Mouse (Mus musculus): ENCODE measurements around the gene Tmcc3.

GRCm38 (mm10) chr10:94433901-94434300 is 122.2 kb downstream of the Tmcc3 start:
- TF ChIP-seq CTCF (conservative IDR thresholded peaks at IDR 0.05; ENCODE audit: low read length) (no peak), NANOG (IDR thresholded peaks at IDR 0.05; ENCODE audit: borderline replicate concordance, low read length) (no peak), POU5F1 (IDR thresholded peaks at IDR 0.05; ENCODE audit: borderline replicate concordance, low read length) (no peak)
